Comparison of ENCODE assay signal across 1 mouse cellular context in genomic region chr7:98996791-98997190, GRCm38 (mm10).
TF ChIP-seq lines count a peak whose summit lies in the region.

No protein-coding gene starts in this region.

TF ChIP-seq in MEL, 35 proteins besides CTCF, POLR2A, EP300 and RAD21 (continued from another document):
- TF ChIP-seq NRF1 (IDR thresholded peaks at IDR 0.05; ENCODE audit: insufficient read depth, low read depth, low read length, poor library complexity, severe bottlenecking) (no peak), MEF2A (IDR thresholded peaks at IDR 0.05; ENCODE audit: extremely low read depth, insufficient replicate concordance, low read depth, low read length, poor library complexity, severe bottlenecking) (no peak), ZKSCAN1 (IDR thresholded peaks at IDR 0.05; ENCODE audit: low read depth, low read length) (no peak), JUND (IDR thresholded peaks at IDR 0.05; ENCODE audit: low read depth, low read length) (no peak), TCF12 (IDR thresholded peaks at IDR 0.05; ENCODE audit: low read depth, low read length) (no peak), SMC3 (IDR thresholded peaks at IDR 0.05; ENCODE audit: low read depth, low read length) (no peak), GABPA (IDR thresholded peaks at IDR 0.05; ENCODE audit: low read depth, low read length) (no peak)
